Mouse (Mus musculus): ENCODE data around the gene Rac1. TPM values are rescaled to one million over a fixed set of nuclear protein-coding genes. Genes with fewer than 3 reads are reported as not detected.
"Not testable (repeated sequence)": the region's sequence is repeated elsewhere in the genome, so short reads cannot be mapped to it uniquely, and the experiment has no call there.

The Rac1 gene
- polyA plus RNA-seq, 2 experiments, result 115 to 146 TPM

DNA sequence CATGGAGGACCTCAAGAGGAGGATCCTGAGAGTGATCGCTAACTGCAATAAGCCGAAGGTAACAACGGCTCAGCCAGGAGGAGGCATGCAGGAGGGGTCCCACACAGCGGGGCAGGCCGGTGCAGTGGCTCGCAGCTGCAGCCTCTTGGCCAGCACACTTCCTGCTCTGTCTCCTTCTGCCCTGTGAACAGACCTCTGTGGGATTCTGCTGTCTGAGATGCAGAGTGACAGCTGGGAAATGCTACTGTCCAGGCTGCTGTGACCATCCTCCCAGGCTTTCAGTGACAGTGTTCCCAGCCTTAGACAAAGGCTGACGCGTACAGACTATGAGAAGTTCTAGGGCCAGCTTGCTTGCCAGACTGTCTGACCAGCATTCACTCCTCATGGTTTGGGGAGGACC is 26.7 kb downstream of the Rac1 start:
- no peaks in the 10 kb centered on the region for H3K9me3 ChIP-seq (ENCODE audit: control insufficient read depth, low read length)
- no peak for TF ChIP-seq EP300 (IDR thresholded peaks at IDR 0.05; ENCODE audit: low read depth)
- no peak for TF ChIP-seq CTCF (IDR thresholded peaks at IDR 0.05; ENCODE audit: low read depth)
- H3K36me3 ChIP-seq (replicated peaks; ENCODE audit: control insufficient read depth, insufficient read depth, low read depth), result peaks cover 20% of the 10 kb centered on the region
- 70% methylated on average over 8 of the region's 8 CpGs for WGBS (ENCODE audit: insufficient replicate concordance)
- H3K4me3 ChIP-seq (ENCODE audit: insufficient read depth in 1 of 2, low read depth in 2 of 2, low read length in 2 of 2), result no peak overlapping the region
- DNase-seq (ENCODE audit: low read depth in 3 of 3, low spot score in 3 of 3) (no peak), ATAC-seq (ENCODE audit: insufficient read depth) (no peak)
- no peak overlapping the region for H3K4me2 ChIP-seq (ENCODE audit: low read depth)
- no peaks in the 10 kb centered on the region for H3K4me1 ChIP-seq (replicated peaks; ENCODE audit: control insufficient read depth in 2 of 2, insufficient read depth in 2 of 2, low read length in 1 of 2)
- H3K9ac ChIP-seq (replicated peaks), result no peak overlapping the region
- no peaks in the 10 kb centered on the region for H3K27me3 ChIP-seq (ENCODE audit: control insufficient read depth, insufficient read depth, low read length)
- H3K27ac ChIP-seq, result no peak overlapping the region

DNA sequence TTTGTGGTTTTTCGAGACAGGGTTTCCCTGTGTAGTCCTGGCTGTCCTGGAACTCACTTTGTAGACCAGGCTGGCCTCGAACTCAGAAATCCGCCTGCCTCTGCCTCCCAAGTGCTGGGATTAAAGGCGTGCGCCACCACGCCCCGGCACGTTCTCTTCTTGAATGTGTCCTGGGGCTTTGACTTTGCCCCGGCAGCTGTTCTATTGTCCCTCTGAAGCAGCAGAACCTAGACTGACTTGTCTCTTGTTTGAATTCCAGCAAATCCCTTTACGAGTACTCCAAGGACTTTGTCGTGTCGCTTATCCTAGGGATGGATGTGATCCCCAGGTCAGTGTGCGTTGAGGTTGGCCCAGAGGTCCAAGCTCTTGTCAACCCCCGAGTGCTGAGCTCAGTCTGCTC is 27.1 kb downstream of the Rac1 start:
- not testable (repeated sequence) for DNase-seq (ENCODE audit: low read depth in 3 of 3, low spot score in 3 of 3); H3K4me3 ChIP-seq (ENCODE audit: insufficient read depth in 1 of 2, low read depth in 2 of 2, low read length in 2 of 2); H3K9me3 ChIP-seq (ENCODE audit: control insufficient read depth, low read length); ATAC-seq (ENCODE audit: insufficient read depth); H3K9ac ChIP-seq (replicated peaks); H3K27ac ChIP-seq; H3K4me1 ChIP-seq (replicated peaks; ENCODE audit: control insufficient read depth in 2 of 2, insufficient read depth in 2 of 2, low read length in 1 of 2); H3K27me3 ChIP-seq (ENCODE audit: control insufficient read depth, insufficient read depth, low read length); H3K4me2 ChIP-seq (ENCODE audit: low read depth)
- 88% methylated on average over 12 of the region's 14 CpGs for WGBS (ENCODE audit: insufficient replicate concordance)
- H3K36me3 ChIP-seq (replicated peaks; ENCODE audit: control insufficient read depth, insufficient read depth, low read depth), result peaks cover 17% of the 10 kb centered on the region

DNA sequence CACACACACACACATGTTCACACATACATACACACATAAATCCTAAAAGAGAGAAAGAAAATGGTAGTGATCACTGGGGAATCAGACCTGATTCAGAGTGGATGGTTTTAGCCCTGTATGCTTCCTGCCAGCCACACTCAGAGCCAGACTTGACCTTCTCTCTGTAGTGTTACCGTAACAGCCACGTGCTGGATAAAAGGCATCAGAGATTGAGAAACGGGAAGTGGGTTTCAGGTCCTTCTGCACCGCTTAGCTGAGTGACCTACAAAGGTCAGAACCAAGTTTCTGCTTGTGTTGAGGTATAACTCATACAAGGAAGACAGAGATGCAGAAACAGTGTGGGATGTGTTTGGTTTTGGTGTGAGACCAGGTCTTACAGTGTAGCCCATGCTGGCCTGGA is 28.1 kb downstream of the Rac1 start:
- WGBS (ENCODE audit: insufficient replicate concordance), result 32% methylated on average over 4 of the region's 4 CpGs
- no peak overlapping the region for H3K4me2 ChIP-seq (ENCODE audit: low read depth)

DNA sequence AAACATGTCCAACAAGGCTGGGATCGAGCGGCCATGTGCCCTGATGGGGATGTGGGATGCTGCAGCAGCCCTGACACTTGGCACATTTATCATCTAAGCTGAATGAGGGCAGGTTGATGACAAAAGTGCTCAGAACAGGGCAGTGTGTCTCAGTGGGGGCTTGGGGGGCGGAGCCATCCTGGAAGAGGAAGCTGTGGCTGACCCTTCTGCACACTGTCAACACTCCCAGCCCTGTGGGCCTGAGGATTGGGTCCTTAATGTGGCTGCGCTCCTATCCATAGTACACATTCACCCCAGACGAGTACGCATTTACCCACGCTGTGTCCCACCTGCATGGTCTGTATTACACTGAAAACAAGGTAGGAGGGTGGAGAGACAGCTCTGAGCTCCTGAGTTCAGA is 28.6 kb downstream of the Rac1 start:
- WGBS (ENCODE audit: insufficient replicate concordance), result 65% methylated on average over 7 of the region's 7 CpGs
- Histone ChIP-seq H3K36me3 (replicated peaks; ENCODE audit: control insufficient read depth, insufficient read depth, low read depth) (peaks cover 11% of the 10 kb centered on the region), H3K9ac (replicated peaks) (no peak overlapping the region), H3K27me3 (ENCODE audit: control insufficient read depth, insufficient read depth, low read length) (no peaks in the 10 kb centered on the region), H3K4me3 (ENCODE audit: insufficient read depth in 1 of 2, low read depth in 2 of 2, low read length in 2 of 2) (no peak overlapping the region), H3K9me3 (ENCODE audit: control insufficient read depth, low read length) (no peaks in the 10 kb centered on the region), H3K4me1 (replicated peaks; ENCODE audit: control insufficient read depth in 2 of 2, insufficient read depth in 2 of 2, low read length in 1 of 2) (no peaks in the 10 kb centered on the region), H3K27ac (no peak overlapping the region), H3K4me2 (ENCODE audit: low read depth) (no peak overlapping the region)
- no peak for TF ChIP-seq CTCF (IDR thresholded peaks at IDR 0.05; ENCODE audit: low read depth)
- TF ChIP-seq EP300 (IDR thresholded peaks at IDR 0.05; ENCODE audit: low read depth), result no peak
- DNase-seq (ENCODE audit: low read depth in 3 of 3, low spot score in 3 of 3) (no peak), ATAC-seq (ENCODE audit: insufficient read depth) (no peak)

More for the DNA sequence above, 28.1 kb downstream of the Rac1 start:
- no peak overlapping the region for H3K27ac ChIP-seq
- H3K9me3 ChIP-seq (ENCODE audit: control insufficient read depth, low read length), result no peaks in the 10 kb centered on the region
- H3K36me3 ChIP-seq (replicated peaks; ENCODE audit: control insufficient read depth, insufficient read depth, low read depth), result peaks cover 12% of the 10 kb centered on the region
- no peaks in the 10 kb centered on the region for H3K27me3 ChIP-seq (ENCODE audit: control insufficient read depth, insufficient read depth, low read length)
- TF ChIP-seq CTCF (IDR thresholded peaks at IDR 0.05; ENCODE audit: low read depth) (no peak), EP300 (IDR thresholded peaks at IDR 0.05; ENCODE audit: low read depth) (no peak)
- H3K4me1 ChIP-seq (replicated peaks; ENCODE audit: control insufficient read depth in 2 of 2, insufficient read depth in 2 of 2, low read length in 1 of 2), result no peaks in the 10 kb centered on the region
- DNase-seq (ENCODE audit: low read depth in 3 of 3, low spot score in 3 of 3) (no peak), ATAC-seq (ENCODE audit: insufficient read depth) (no peak)
- no peak overlapping the region for H3K9ac ChIP-seq (replicated peaks)
- H3K4me3 ChIP-seq (ENCODE audit: insufficient read depth in 1 of 2, low read depth in 2 of 2, low read length in 2 of 2), result no peak overlapping the region

DNA sequence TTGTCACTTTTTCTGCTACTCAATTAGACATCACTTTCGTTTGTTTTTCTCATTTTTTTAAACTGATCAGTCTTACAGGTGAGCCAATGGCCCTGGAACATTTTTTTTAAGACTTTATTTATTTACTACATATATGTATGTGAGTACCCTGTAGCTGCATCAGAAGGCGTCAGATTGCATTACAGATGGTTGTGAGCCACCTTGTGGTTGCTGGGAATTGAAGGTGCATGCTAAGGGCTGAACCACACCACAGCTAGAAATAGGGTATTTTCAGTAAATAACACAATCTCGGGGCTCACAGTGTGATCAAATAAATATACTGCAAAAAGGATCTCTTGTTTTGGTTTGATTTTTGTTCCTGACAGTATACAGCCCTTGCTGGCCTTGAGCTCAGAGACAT is 30.4 kb downstream of the Rac1 start:
- H3K4me1 ChIP-seq (replicated peaks; ENCODE audit: control insufficient read depth in 2 of 2, insufficient read depth in 2 of 2, low read length in 1 of 2), result no peaks in the 10 kb centered on the region
- DNase-seq (ENCODE audit: low read depth in 3 of 3, low spot score in 3 of 3) (no peak), ATAC-seq (ENCODE audit: insufficient read depth) (no peak)
- H3K4me2 ChIP-seq (ENCODE audit: low read depth), result no peak overlapping the region
- H3K4me3 ChIP-seq (ENCODE audit: insufficient read depth in 1 of 2, low read depth in 2 of 2, low read length in 2 of 2), result no peak overlapping the region
- no peaks in the 10 kb centered on the region for H3K9me3 ChIP-seq (ENCODE audit: control insufficient read depth, low read length)
- H3K27me3 ChIP-seq (ENCODE audit: control insufficient read depth, insufficient read depth, low read length), result no peaks in the 10 kb centered on the region
- 73% methylated on average over 3 of the region's 3 CpGs for WGBS (ENCODE audit: insufficient replicate concordance)
- no peak for TF ChIP-seq EP300 (IDR thresholded peaks at IDR 0.05; ENCODE audit: low read depth)
- no peak; the same call in 1 of the 2 replicates for TF ChIP-seq CTCF (IDR thresholded peaks at IDR 0.05; ENCODE audit: low read depth)
- peaks cover 11% of the 10 kb centered on the region for H3K36me3 ChIP-seq (replicated peaks; ENCODE audit: control insufficient read depth, insufficient read depth, low read depth)
- H3K9ac ChIP-seq (replicated peaks), result no peak overlapping the region
- H3K27ac ChIP-seq, result no peak overlapping the region
